19 mouse cellular contexts compared by ENCODE assay signal in genomic region chr17:73343632-73344390, GRCm38 (mm10). TPM values are rescaled to one million over a fixed set of nuclear protein-coding genes. Genes with fewer than 3 reads are reported as not detected.
DNase-seq lines count a peak whose midpoint lies in the region; ATAC-seq and TF ChIP-seq lines count a peak whose summit lies in the region.
"Had no signal": no experiment of that assay in that cellular context is flagged by ENCODE, and none has a peak within 500 bp of the region (broad histone marks: within the 10 kb centered on the region; RNA-seq: fewer than 3 reads in every experiment).

No protein-coding gene starts in this region.

- DNase-seq in forebrain, postnatal 0 days: no peak
- DNase-seq in forebrain, embryonic 11.5 days (ENCODE audit: low spot score): no peak
- DNase-seq in liver, embryonic 14.5 days (ENCODE audit: low read depth in 3 of 3, low spot score in 3 of 3): no peak
- DNase-seq in liver (no peak), A20 (ENCODE audit: low read depth, low spot score) (peak; percentile 24)
- DNase-seq in cerebellum, adult 18-20 months: no peak
- DNase-seq: adrenal gland, adult 8-10 months; kidney, adult 8-10 months; liver, embryonic 13.5 days; lung, postnatal 4 days; right cerebral cortex, postnatal 25 days had no signal

- no peak for TF ChIP-seq POLR2A in cortical plate, adult 2 months (IDR thresholded peaks at IDR 0.05; ENCODE audit: extremely low read depth, insufficient read depth, low read length)

- no peaks in the 10 kb centered on the region for H3K36me3 ChIP-seq in forebrain, postnatal 0 days (ENCODE audit: insufficient read depth)
- no peaks in the 10 kb centered on the region for H3K36me3 ChIP-seq in forebrain, embryonic 11.5 days (ENCODE audit: control insufficient read depth, insufficient read depth, low read length)
- no peaks in the 10 kb centered on the region for H3K36me3 ChIP-seq in liver, embryonic 14.5 days (replicated peaks; ENCODE audit: control insufficient read depth, insufficient read depth, low read depth)
- H3K36me3 ChIP-seq: heart, embryonic 12.5 days; liver, embryonic 13.5 days; neural tube, embryonic 15.5 days had no signal

- ATAC-seq in forebrain, postnatal 0 days: no peak
- ATAC-seq in forebrain, embryonic 11.5 days (replicated peaks; ENCODE audit: low FRiP score): no peak
- ATAC-seq in liver, embryonic 14.5 days (ENCODE audit: insufficient read depth): no peak
- ATAC-seq in erythroblast, adult 5-6 weeks (replicated peaks; ENCODE audit: low FRiP score, poor library complexity, severe bottlenecking): no peak

- TF ChIP-seq CTCF in forebrain, postnatal 0 days (IDR thresholded peaks at IDR 0.05; ENCODE audit: low read depth): peak; percentile 36
- TF ChIP-seq CTCF in liver, embryonic 14.5 days (IDR thresholded peaks at IDR 0.05; ENCODE audit: low read depth): peak; percentile 12; the same call in 1 of the 2 replicates
- TF ChIP-seq CTCF in cortical plate, adult 2 months (IDR thresholded peaks at IDR 0.05; ENCODE audit: extremely low read depth, insufficient read depth, low read length): peak; percentile 20; the same call in 1 of the 2 replicates

- TF ChIP-seq EP300 in liver, embryonic 14.5 days (IDR thresholded peaks at IDR 0.05; ENCODE audit: low read depth): no peak

- H3K27ac ChIP-seq in forebrain, postnatal 0 days (ENCODE audit: low read depth, low read length): no peak overlapping the region
- H3K27ac ChIP-seq in forebrain, embryonic 11.5 days (ENCODE audit: low read depth, low read length): no peak overlapping the region
- no peak overlapping the region for H3K27ac ChIP-seq in liver, embryonic 14.5 days
- H3K27ac ChIP-seq in cortical plate, adult 2 months (ENCODE audit: insufficient read depth, low read length): no peak overlapping the region
- H3K27ac ChIP-seq: liver, embryonic 13.5 days; neural tube, embryonic 15.5 days had no signal

- no peaks in the 10 kb centered on the region for H3K27me3 ChIP-seq in forebrain, postnatal 0 days (ENCODE audit: insufficient read depth, low read length)
- no peaks in the 10 kb centered on the region for H3K27me3 ChIP-seq in forebrain, embryonic 11.5 days (ENCODE audit: control insufficient read depth, insufficient read depth, low read length)
- H3K27me3 ChIP-seq in liver, embryonic 14.5 days (ENCODE audit: control insufficient read depth, insufficient read depth, low read length): no peaks in the 10 kb centered on the region
- H3K27me3 ChIP-seq: liver, embryonic 13.5 days; neural tube, embryonic 15.5 days had no signal

- H3K9me3 ChIP-seq in forebrain, postnatal 0 days (ENCODE audit: low read length): no peaks in the 10 kb centered on the region
- no peaks in the 10 kb centered on the region for H3K9me3 ChIP-seq in forebrain, embryonic 11.5 days (ENCODE audit: control insufficient read depth, low read length)
- H3K9me3 ChIP-seq in liver, embryonic 14.5 days (ENCODE audit: control insufficient read depth, low read length): no peaks in the 10 kb centered on the region
- H3K9me3 ChIP-seq: heart, embryonic 12.5 days; liver, embryonic 13.5 days; neural tube, embryonic 15.5 days had no signal

- H3K4me1 ChIP-seq in forebrain, postnatal 0 days (ENCODE audit: insufficient read depth): no peaks in the 10 kb centered on the region
- H3K4me1 ChIP-seq in forebrain, embryonic 11.5 days (replicated peaks; ENCODE audit: control insufficient read depth, insufficient read depth, low read length): no peaks in the 10 kb centered on the region
- H3K4me1 ChIP-seq in liver, embryonic 14.5 days (replicated peaks; ENCODE audit: control insufficient read depth in 2 of 2, insufficient read depth in 2 of 2, low read length in 1 of 2): no peaks in the 10 kb centered on the region
- H3K4me1 ChIP-seq in cortical plate, adult 2 months (ENCODE audit: control insufficient read depth, insufficient read depth, low read length): no peaks in the 10 kb centered on the region
- H3K4me1 ChIP-seq: heart, embryonic 12.5 days; liver, embryonic 13.5 days had no signal

- H3K4me2 ChIP-seq in forebrain, postnatal 0 days (ENCODE audit: low read depth): no peak overlapping the region
- H3K4me2 ChIP-seq in forebrain, embryonic 11.5 days (ENCODE audit: low read depth, low read length, severe bottlenecking): no peak overlapping the region
- H3K4me2 ChIP-seq in liver, embryonic 14.5 days (ENCODE audit: low read depth): no peak overlapping the region
- H3K4me2 ChIP-seq: heart, embryonic 12.5 days; liver, embryonic 13.5 days; neural tube, embryonic 15.5 days had no signal

- H3K9ac ChIP-seq in forebrain, postnatal 0 days: no peak overlapping the region
- H3K9ac ChIP-seq in forebrain, embryonic 11.5 days (ENCODE audit: low read length): no peak overlapping the region
- H3K9ac ChIP-seq in liver, embryonic 14.5 days (replicated peaks): no peak overlapping the region
- H3K9ac ChIP-seq: heart, embryonic 12.5 days; liver, embryonic 13.5 days; neural tube, embryonic 15.5 days had no signal

- no peak overlapping the region for H3K4me3 ChIP-seq in forebrain, postnatal 0 days (ENCODE audit: low read depth, low read length)
- no peak overlapping the region for H3K4me3 ChIP-seq in forebrain, embryonic 11.5 days (ENCODE audit: low read depth, low read length)
- H3K4me3 ChIP-seq in liver, embryonic 14.5 days (ENCODE audit: insufficient read depth in 1 of 2, low read depth in 2 of 2, low read length in 2 of 2): no peak overlapping the region
- H3K4me3 ChIP-seq in cortical plate, adult 2 months (ENCODE audit: insufficient read depth, low read length): no peak overlapping the region
- H3K4me3 ChIP-seq: heart, embryonic 12.5 days; liver, embryonic 13.5 days; neural tube, embryonic 15.5 days had no signal

- 84% methylated on average over 6 of the region's 6 CpGs for WGBS in forebrain, postnatal 0 days
- 89% methylated on average over 6 of the region's 6 CpGs for WGBS in forebrain, embryonic 11.5 days
- whole genome bisulfite sequencing in liver, embryonic 14.5 days (ENCODE audit: insufficient replicate concordance): 57% methylated on average over 6 of the region's 6 CpGs

RNA-seq across cellular contexts. Expression of gene Capn13, which starts 56.9 kb away (rescaled TPM):
- total RNA-seq in forebrain, postnatal 0 days (2014; rRNA removed): not detected in 2 replicates
- polyA plus RNA-seq in forebrain, postnatal 0 days (2015; fragmentation: Nextera tagmentation; extraction: Ambion mirVana): not detected in 2 replicates
- polyA plus RNA-seq in forebrain, embryonic 11.5 days (2014; fragmentation: Nextera tagmentation; extraction: Ambion mirVana): not detected in 2 replicates
- not detected in 2 replicates for polyA plus RNA-seq in liver, embryonic 14.5 days (2012; rRNA removed)
- 0.09 TPM in 1 of 2 replicates, not detected in the other for polyA plus RNA-seq in liver, embryonic 14.5 days (2014; fragmentation: Nextera tagmentation; extraction: Ambion mirVana)
- polyA plus RNA-seq in cortical plate, adult 2 months (2012; rRNA removed): not detected in 2 replicates
- total RNA-seq in erythroblast, adult 5-6 weeks (2015; ENCODE audit: low replicate concordance): not detected in 2 replicates
- not detected in 2 replicates for total RNA-seq in erythroblast, adult 5-6 weeks (2017; ENCODE audit: low replicate concordance)
- total RNA-seq: adrenal gland, adult 8-10 months; common myeloid progenitor, adult 5-6 weeks; layer of hippocampus, adult 8-10 months; left cerebral cortex, postnatal 25 days had no signal
- polyA plus RNA-seq: heart, embryonic 12.5 days; hindbrain, embryonic 11.5 days; liver, embryonic 13.5 days had no signal
